Mouse (Mus musculus) cerebellum, postnatal 14 days (tissue): Measurements from ENCODE around the gene Ppp1r21.

Experiments used
- DNase-seq, 2 experiments: peaks; one replicate each; pipeline ENCODE4 v3.0.0; 2021; ENCODE audit warnings: mixed read lengths in 2 of 2

The Ppp1r21 gene

GRCm38 (mm10) chr17:88578522-88579242, 48.8 kb downstream of the Ppp1r21 start:
- peak in 1 of 2 experiments; percentile 36 for DNase-seq

GRCm38 (mm10) chr17:88580556-88580955, 50.6 kb downstream of the Ppp1r21 start:
- peak; percentile 27 to 38 for DNase-seq

- no peak for DNase-seq
Observed at GRCm38 (mm10) chr17:88581511-88582021, 51.6 kb downstream of the Ppp1r21 start.

GRCm38 (mm10) chr17:88582999-88583398, 53.1 kb downstream of the Ppp1r21 start:
- DNase-seq: no peak

GRCm38 (mm10) chr17:88583411-88583810, 53.5 kb downstream of the Ppp1r21 start:
- DNase-seq: no peak

GRCm38 (mm10) chr17:88587371-88587770, 57.5 kb downstream of the Ppp1r21 start:
- DNase-seq: no peak

- DNase-seq: no peak
Observed at GRCm38 (mm10) chr17:88588228-88588627, 58.3 kb downstream of the Ppp1r21 start.

GRCm38 (mm10) chr17:88590251-88590650, 60.3 kb downstream of the Ppp1r21 start:
- peak; percentile 39 to 43 for DNase-seq

- no peak for DNase-seq
Observed at GRCm38 (mm10) chr17:88595071-88595470, 65.2 kb downstream of the Ppp1r21 start.

GRCm38 (mm10) chr17:88596068-88596467, 66.2 kb downstream of the Ppp1r21 start:
- no peak for DNase-seq

- DNase-seq: peak in 1 of 2 experiments; percentile 90
Observed at GRCm38 (mm10) chr17:88596544-88597221, 66.8 kb downstream of the Ppp1r21 start.

- DNase-seq: peak; percentile 55 to 88
Observed at GRCm38 (mm10) chr17:88597222-88598055, 67.5 kb downstream of the Ppp1r21 start, which contains the start of gene Ston1. Ston1 (plus strand) TSS chr17:88597684.

GRCm38 (mm10) chr17:88598056-88598420, 68.1 kb downstream of the Ppp1r21 start:
- peak in 1 of 2 experiments; percentile 27 for DNase-seq

- no peak for DNase-seq
Observed at GRCm38 (mm10) chr17:88598570-88599368, 68.9 kb downstream of the Ppp1r21 start.

GRCm38 (mm10) chr17:88600492-88601026, 70.6 kb downstream of the Ppp1r21 start:
- DNase-seq: no peak

- DNase-seq: no peak
Observed at GRCm38 (mm10) chr17:88603943-88604342, 74.0 kb downstream of the Ppp1r21 start.

- DNase-seq: peak; percentile 39 to 49
Observed at GRCm38 (mm10) chr17:88606056-88606455, 76.1 kb downstream of the Ppp1r21 start.

- no peak for DNase-seq
Observed at GRCm38 (mm10) chr17:88609361-88609760, 79.4 kb downstream of the Ppp1r21 start.

GRCm38 (mm10) chr17:88611057-88611456, 81.1 kb downstream of the Ppp1r21 start:
- DNase-seq: no peak

- DNase-seq: no peak
Observed at GRCm38 (mm10) chr17:88613172-88613571, 83.3 kb downstream of the Ppp1r21 start.

- no peak for DNase-seq
Observed at GRCm38 (mm10) chr17:88613721-88614120, 83.8 kb downstream of the Ppp1r21 start.

GRCm38 (mm10) chr17:88614234-88614633, 84.3 kb downstream of the Ppp1r21 start:
- DNase-seq: no peak
